Mouse (Mus musculus): ENCODE data around the gene Rnf38. TPM values are rescaled to one million over a fixed set of nuclear protein-coding genes. Genes with fewer than 3 reads are reported as not detected.
A peak's percentile ranks its signal among the peaks of the same experiment; 100 is the strongest.

Rnf38 gene
- polyA plus RNA-seq, 1 experiment, result 54.7 TPM

DNA sequence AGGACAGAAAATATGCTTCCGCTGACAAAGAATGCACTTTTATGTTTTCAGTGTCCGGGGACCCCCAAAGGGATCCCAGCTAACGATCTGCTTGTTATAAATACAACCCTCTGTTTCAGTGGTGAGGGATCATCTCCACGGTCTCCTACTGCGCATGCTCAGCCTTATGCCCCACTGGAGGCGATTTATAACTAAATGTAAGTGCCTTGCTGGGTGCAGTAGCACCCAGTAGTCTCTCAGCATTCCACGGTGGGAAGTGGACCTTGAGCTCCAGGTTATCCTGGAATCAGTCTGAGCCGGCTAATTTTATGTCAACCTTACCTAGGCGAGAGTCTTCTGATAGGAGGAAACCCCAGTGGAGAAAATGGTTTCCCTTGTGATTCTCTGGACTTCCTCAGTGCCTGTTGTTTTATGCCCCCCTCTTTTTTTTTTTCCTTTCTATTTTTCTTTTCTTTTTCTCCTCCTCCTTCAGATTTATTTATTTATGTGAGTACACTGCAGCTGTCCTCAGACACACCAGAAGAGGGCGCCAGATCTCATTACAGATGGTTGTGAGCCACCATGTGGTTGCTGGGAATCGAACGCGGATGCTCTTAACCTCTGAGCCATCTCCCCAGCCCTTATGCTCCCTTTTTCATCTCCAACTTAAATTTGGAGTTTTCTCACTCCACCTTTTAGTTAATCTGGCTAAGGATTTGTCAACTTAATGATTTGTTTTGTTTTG lies 148.8 kb downstream of the Rnf38 start:
- Histone ChIP-seq H3K4me3 (ENCODE audit: insufficient read depth, low read length) (no peak overlapping the region), H3K4me1 (ENCODE audit: control insufficient read depth, insufficient read depth, low read length) (peaks cover 5% of the 10 kb centered on the region; the same call in 1 of the 2 replicates), H3K27ac (ENCODE audit: insufficient read depth, low read length) (no peak overlapping the region)
- TF ChIP-seq POLR2A (IDR thresholded peaks at IDR 0.05; ENCODE audit: low read depth, low read length), result no peak
- no peak for TF ChIP-seq CTCF (IDR thresholded peaks at IDR 0.05; ENCODE audit: borderline replicate concordance, insufficient read depth, low read length)

DNA sequence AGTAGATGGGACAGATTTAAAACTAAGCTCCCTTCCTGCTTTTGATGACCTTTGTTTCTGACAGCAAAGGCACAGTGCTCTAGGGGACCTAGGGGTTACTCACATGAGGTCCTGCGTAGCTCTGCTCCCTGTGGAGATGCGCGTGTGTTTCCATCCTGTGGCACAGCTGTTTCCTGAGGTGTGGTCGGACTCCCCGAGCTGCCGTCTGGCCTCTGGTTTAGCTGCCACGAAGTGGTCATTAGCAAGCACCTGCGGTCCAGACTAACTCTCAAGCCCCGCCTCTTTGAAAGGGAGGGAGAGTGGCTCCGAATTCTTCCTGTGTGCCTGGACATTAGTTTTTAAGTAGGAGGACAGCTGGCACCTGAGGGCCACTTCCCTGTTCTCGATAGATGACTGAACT lies 149.6 kb downstream of the Rnf38 start, which contains the start of gene Gne:
Gne (minus strand) TSS at position 233 of the 400 bp plus-strand sequence.
- Histone ChIP-seq H3K4me1 (ENCODE audit: control insufficient read depth, insufficient read depth, low read length) (peaks cover 5% of the 10 kb centered on the region; the same call in 1 of the 2 replicates), H3K4me3 (ENCODE audit: insufficient read depth, low read length) (peak within 1 kb of the TSS; percentile 2; the same call in 1 of the 2 replicates), H3K27ac (ENCODE audit: insufficient read depth, low read length) (peak within 1 kb of the TSS; percentile 28; the same call in 1 of the 2 replicates)
- no peak for TF ChIP-seq CTCF (IDR thresholded peaks at IDR 0.05; ENCODE audit: borderline replicate concordance, insufficient read depth, low read length)
- TF ChIP-seq POLR2A (IDR thresholded peaks at IDR 0.05; ENCODE audit: low read depth, low read length), result no peak

GRCm38 (mm10) chr4:44078358-44078933 lies 155.1 kb downstream of the Rnf38 start:
- no peaks in the 10 kb centered on the region for H3K4me1 ChIP-seq (ENCODE audit: control insufficient read depth, insufficient read depth, low read length)
- H3K27ac ChIP-seq (ENCODE audit: insufficient read depth, low read length), result no peak overlapping the region
- no peak overlapping the region for H3K4me3 ChIP-seq (ENCODE audit: insufficient read depth, low read length)
- TF ChIP-seq CTCF (IDR thresholded peaks at IDR 0.05; ENCODE audit: borderline replicate concordance, insufficient read depth, low read length) (no peak), POLR2A (IDR thresholded peaks at IDR 0.05; ENCODE audit: low read depth, low read length) (no peak)

Other genes with a start within 250 kb of the Rnf38 start
- gene Clta, start 229.3 kb downstream of the Rnf38 start, polyA plus RNA-seq (2011; ENCODE audit: insufficient read length, low read depth, missing spikeins), result 248 and 249 TPM in 2 replicates
- 27.8 and 40.1 TPM in 2 replicates for gene Gne, start 149.6 kb downstream of the Rnf38 start, polyA plus RNA-seq (2011; ENCODE audit: insufficient read length, low read depth, missing spikeins)
- gene Melk, start 67.1 kb upstream of the Rnf38 start, polyA plus RNA-seq (2011; ENCODE audit: insufficient read length, low read depth, missing spikeins), result 27.0 and 30.6 TPM in 2 replicates